Mouse (Mus musculus) lung, postnatal 0 days (tissue): ENCODE results near the gene Wfdc3.

Experiments used
- CTCF ChIP-seq: IDR thresholded peaks from 2 replicates; pipeline ENCODE4 v1.5.1; 2016; ENCODE audit warnings: antibody characterized with exemption, mild to moderate bottlenecking
- EP300 ChIP-seq: IDR thresholded peaks from 2 replicates; pipeline ENCODE4 v1.6.1; 2016; ENCODE audit warnings: antibody characterized with exemption, mild to moderate bottlenecking, control low read depth

DNA sequence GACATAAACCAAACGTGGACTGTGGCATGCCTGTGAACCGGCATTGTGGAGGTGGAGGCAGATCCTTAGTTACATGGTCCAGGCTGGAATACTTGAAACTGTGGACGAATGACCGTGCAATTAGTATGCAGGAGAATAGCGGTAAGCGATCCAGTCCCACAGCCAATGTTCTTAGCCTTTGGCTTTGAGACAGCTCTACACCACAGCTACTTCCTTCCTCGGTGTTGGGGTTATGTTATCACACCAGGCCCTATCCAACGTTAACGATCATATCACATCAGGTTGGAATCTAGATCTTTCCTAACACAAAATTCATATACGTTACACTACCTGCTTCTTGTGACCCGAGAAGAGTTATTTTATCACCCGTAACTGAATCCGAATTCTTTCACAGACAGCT lies 744 bp downstream of the Wfdc3 start:
- TF ChIP-seq CTCF (no peak), EP300 (no peak)
